Mouse (Mus musculus): ENCODE data around the gene Crtc3.

DNA sequence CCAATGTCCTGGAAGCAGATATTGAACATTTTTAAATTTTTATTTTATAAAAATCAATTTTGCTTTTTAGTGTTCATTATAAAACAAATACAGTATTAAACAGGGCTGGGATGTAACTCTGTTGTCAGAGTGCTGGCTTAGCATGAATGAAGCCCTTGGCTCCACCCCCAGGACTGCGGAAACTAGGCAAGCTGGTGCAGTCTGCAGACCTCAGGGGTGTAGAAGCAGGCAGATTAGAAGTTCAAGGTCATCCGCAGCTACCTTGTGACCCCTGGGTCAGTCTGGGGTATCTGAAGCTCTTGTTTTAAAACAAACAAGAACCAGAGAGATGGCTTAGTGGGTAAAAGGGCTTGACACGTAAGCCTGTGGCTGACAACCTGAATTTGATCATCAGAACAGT is 112.1 kb downstream of the Crtc3 start:
- TF ChIP-seq EP300 (IDR thresholded peaks at IDR 0.05; ENCODE audit: low read depth) (no peak), CTCF (IDR thresholded peaks at IDR 0.05; ENCODE audit: low read depth) (no peak)
